Comparison of ENCODE assay signal across 7 mouse cellular contexts in genomic region chr6:28135411-28136233, GRCm38 (mm10). TPM values are rescaled to one million over a fixed set of nuclear protein-coding genes. Genes with fewer than 3 reads are reported as not detected.
A peak's percentile ranks its signal among the peaks of the same experiment; 100 is the strongest.
DNase-seq lines count a peak whose midpoint lies in the region; ATAC-seq and TF ChIP-seq lines count a peak whose summit lies in the region.

No protein-coding gene starts in this region.

- H3K4me3 ChIP-seq in cortical plate, adult 2 months (ENCODE audit: insufficient read depth, low read length), result peak overlapping the region; percentile 86

- peak; percentile 78 for TF ChIP-seq CTCF in cortical plate, adult 2 months (IDR thresholded peaks at IDR 0.05; ENCODE audit: extremely low read depth, insufficient read depth, low read length)

- no peak overlapping the region for H3K27ac ChIP-seq in cortical plate, adult 2 months (ENCODE audit: insufficient read depth, low read length)

- no peaks in the 10 kb centered on the region for H3K4me1 ChIP-seq in cortical plate, adult 2 months (ENCODE audit: control insufficient read depth, insufficient read depth, low read length)

- peak; percentile 79 for ATAC-seq in inflammation-experienced regulatory T-cells, adult 6 months
- peak; percentile 97 for ATAC-seq in megakaryocyte-erythroid progenitor cell, adult 5-6 weeks (replicated peaks; ENCODE audit: low FRiP score, low TSS enrichment, poor library complexity, severe bottlenecking)

- intact Hi-C loops in left cerebral cortex, postnatal 10 days (cut with DNase I), result loop anchor here (2.0 kb wide), 1 partner anchor 479 kb away; no protein-coding TSS in a partner anchor

- TF ChIP-seq POLR2A in cortical plate, adult 2 months (IDR thresholded peaks at IDR 0.05; ENCODE audit: extremely low read depth, insufficient read depth, low read length), result no peak

- DNase-seq in adipocyte (ENCODE audit: low spot score), result peak; percentile 53
- peak; percentile 69 for DNase-seq in gastrocnemius, postnatal 10 days
- peak; percentile 83 to 86 for DNase-seq in left cerebral cortex, postnatal 10 days (ENCODE audit: extremely low spot score in 1 of 2, low spot score in 2 of 2)
- peak; percentile 90 for DNase-seq in right cerebral cortex, postnatal 25 days

RNA-seq across cellular contexts. Expression of gene Grm8, which starts 0.6 kb away (rescaled TPM):
- 8.1 and 9.8 TPM in 2 replicates for polyA plus RNA-seq in cortical plate, adult 2 months (2012; rRNA removed)
- under 1 TPM; 0.38 to 0.45 TPM for total RNA-seq in gastrocnemius, postnatal 10 days (2021)
- polyA plus RNA-seq in inflammation-experienced regulatory T-cells, adult 6 months (2017; shearing (Covaris generic)), result not detected
- total RNA-seq in left cerebral cortex, postnatal 10 days (2021), result 10 to 100 TPM; 19.8 to 20.9 TPM
- total RNA-seq in megakaryocyte-erythroid progenitor cell, adult 5-6 weeks (2014; fragmentation: Nextera tagmentation), result not detected in 2 replicates
- 1.3 TPM in 1 of 2 replicates, not detected in the other for total RNA-seq in megakaryocyte-erythroid progenitor cell, adult 5-6 weeks (2017)

Comparison
In these comparisons a context has a peak if more than half of its experiments do, and no peak if none do; other contexts are left out.
1. RNA of gene Grm8, which starts 0.6 kb away (total RNA-seq): 19.8 to 20.9 TPM in left cerebral cortex, postnatal 10 days; 1.3 TPM in megakaryocyte-erythroid progenitor cell, adult 5-6 weeks and 0.38 to 0.45 TPM in gastrocnemius, postnatal 10 days; every median in the first group is over 4 times any median in the second.
2. Peak in every context shown above with its lines, with median percentiles within 50 percentile points of each other: DNase-seq.